Mouse (Mus musculus) limb, embryonic 13.5 days (tissue): Measurements from ENCODE around the gene Ccdc63. TPM values are rescaled to one million over a fixed set of nuclear protein-coding genes. Genes with fewer than 3 reads are reported as not detected.
"Not testable (repeated sequence)": the region's sequence is repeated elsewhere in the genome, so short reads cannot be mapped to it uniquely, and the experiment has no call there.

Experiments used
- ATAC-seq: fragments of 200-750 bp; cut with Nextera tagmentation; 2 replicates; pipeline ENCODE4 v1.8.0; 2017; ENCODE audit warnings: low read depth, moderate number of reproducible peaks, moderate TSS enrichment; ENCODE audit not compliant: low FRiP score
- H3K27ac ChIP-seq: fragments of 300-500 bp; sonication (generic); 2 replicates; pipeline ENCODE4 v1.5.1; 2015; ENCODE audit warnings: inconsistent platforms, mild to moderate bottlenecking, moderate library complexity
- H3K27me3 ChIP-seq: fragments of 300-500 bp; sonication (generic); 2 replicates; pipeline ENCODE4 v1.6.1; 2015; ENCODE audit warnings: mild to moderate bottlenecking, inconsistent platforms
- H3K36me3 ChIP-seq: fragments of 300-500 bp; sonication (generic); 2 replicates; pipeline ENCODE4 v1.6.1; 2015; ENCODE audit warnings: inconsistent platforms, mild to moderate bottlenecking, moderate library complexity
- H3K4me1 ChIP-seq: fragments of 300-500 bp; sonication (generic); 2 replicates; pipeline ENCODE4 v1.6.1; 2015; ENCODE audit warnings: inconsistent platforms
- H3K4me2 ChIP-seq: fragments of 300-500 bp; sonication (generic); replicated peaks from 2 replicates; pipeline ENCODE4 v1.6.1; 2015; ENCODE audit warnings: inconsistent platforms, mild to moderate bottlenecking, moderate library complexity
- H3K4me3 ChIP-seq: fragments of 300-500 bp; sonication (generic); 2 replicates; pipeline ENCODE4 v1.5.1; 2015; ENCODE audit warnings: moderate library complexity, mild to moderate bottlenecking, inconsistent platforms
- H3K9ac ChIP-seq: fragments of 300-500 bp; sonication (generic); 2 replicates; pipeline ENCODE4 v1.6.1; 2015; ENCODE audit warnings: mild to moderate bottlenecking, inconsistent platforms
- H3K9me3 ChIP-seq: fragments of 300-500 bp; sonication (generic); 2 replicates; pipeline ENCODE4 v1.6.1; 2016; ENCODE audit warnings: inconsistent platforms
- WGBS: fragments of 180-500 bp; shearing (Covaris S2); methylation state at CpG from one replicate; pipeline ENCODE4 v1.1.7; 2015; 5-methylcytosine and 5-hydroxymethylcytosine counted together
- polyA plus RNA-seq: library from polyadenylated mRNA; unstranded; fragments of >200 nt; fragmentation: Nextera tagmentation; extraction: Ambion mirVana; gene quantifications from 2 replicates; pipeline ENCODE4 v1.2.1, GENCODE M21; 2015

Gene Ccdc63
- polyA plus RNA-seq, 1 experiment from 2014 or later: not detected

GRCm38 (mm10) chr5:122146056-122146580 is 5.5 kb upstream of the Ccdc63 start:
- ATAC-seq: peak; percentile 64
- peak overlapping the region; percentile 54 for H3K4me2 ChIP-seq
- H3K4me3 ChIP-seq: peak overlapping the region; percentile 12; the same call in 1 of the 2 replicates
- no peaks in the 10 kb centered on the region; the same call in 1 of the 2 replicates for H3K9me3 ChIP-seq
- H3K27ac ChIP-seq: peak overlapping the region; percentile 87
- H3K9ac ChIP-seq: peak overlapping the region; percentile 45
- 10% methylated on average over 10 of the region's 10 CpGs for WGBS
- H3K4me1 ChIP-seq: peaks cover 14% of the 10 kb centered on the region
- no peaks in the 10 kb centered on the region for H3K27me3 ChIP-seq
- no peaks in the 10 kb centered on the region for H3K36me3 ChIP-seq

GRCm38 (mm10) chr5:122145381-122146055 is 4.9 kb upstream of the Ccdc63 start:
- 44% methylated on average over 15 of the region's 15 CpGs for WGBS
- Histone ChIP-seq H3K4me2 (peak overlapping the region; percentile 54), H3K4me1 (peaks cover 14% of the 10 kb centered on the region), H3K9ac (no peak overlapping the region), H3K27me3 (no peaks in the 10 kb centered on the region), H3K27ac (peak overlapping the region; percentile 87), H3K9me3 (no peaks in the 10 kb centered on the region; the same call in 1 of the 2 replicates), H3K36me3 (no peaks in the 10 kb centered on the region), H3K4me3 (peak overlapping the region; percentile 20)
- ATAC-seq: peak; percentile 59

DNA sequence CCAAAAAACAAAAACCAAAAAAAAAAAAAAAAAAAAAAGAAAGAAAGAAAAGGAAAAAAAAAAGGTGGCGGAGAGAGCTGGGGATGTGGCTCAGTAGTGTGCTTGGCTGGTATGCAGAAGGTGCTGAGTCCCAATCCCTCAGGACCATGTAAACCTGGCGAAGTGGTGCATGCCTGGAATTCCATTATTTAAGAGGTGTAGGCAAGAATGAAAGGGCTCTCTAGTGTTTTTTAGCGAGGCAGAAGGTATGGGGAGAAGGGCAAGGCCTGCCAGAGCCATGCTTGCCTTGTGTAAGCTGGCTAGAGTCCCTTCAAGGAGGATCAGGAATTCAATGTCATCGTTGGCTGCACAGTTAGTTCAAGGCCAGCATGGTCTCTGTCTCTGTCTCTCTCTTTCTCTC is 4.2 kb upstream of the Ccdc63 start:
- peaks cover 14% of the 10 kb centered on the region for H3K4me1 ChIP-seq
- no peaks in the 10 kb centered on the region for H3K27me3 ChIP-seq
- H3K4me3 ChIP-seq: no peak overlapping the region
- no peaks in the 10 kb centered on the region; the same call in 1 of the 2 replicates for H3K9me3 ChIP-seq
- no peak overlapping the region for H3K9ac ChIP-seq
- no peak overlapping the region; the same call in 1 of the 2 replicates for H3K27ac ChIP-seq
- no peak overlapping the region for H3K4me2 ChIP-seq
- WGBS: 78% methylated on average over 4 of the region's 4 CpGs
- no peak for ATAC-seq
- H3K36me3 ChIP-seq: no peaks in the 10 kb centered on the region

DNA sequence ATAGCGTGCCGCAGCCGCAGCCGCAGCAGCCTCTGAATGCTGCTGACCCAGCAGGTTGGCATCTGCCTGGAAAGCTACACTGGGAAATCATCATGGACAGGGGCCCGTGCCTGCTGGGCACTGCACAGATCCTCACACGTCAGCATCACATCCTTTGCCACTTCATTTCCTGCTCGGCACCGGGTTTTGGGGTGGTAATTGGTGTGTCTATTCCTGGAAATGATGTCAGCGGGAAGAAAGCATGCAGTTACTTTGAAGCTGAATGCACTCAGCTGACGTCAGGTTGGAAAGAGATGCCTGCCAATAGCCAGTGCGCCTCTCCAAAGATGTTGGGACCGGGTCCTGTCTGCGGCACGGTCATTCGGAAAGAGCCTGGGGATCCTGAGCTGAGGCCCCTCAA is 2.9 kb upstream of the Ccdc63 start:
- 81% methylated on average over 15 of the region's 15 CpGs for WGBS
- ATAC-seq: no peak
- H3K9ac ChIP-seq: no peak overlapping the region
- H3K36me3 ChIP-seq: no peaks in the 10 kb centered on the region
- no peaks in the 10 kb centered on the region; the same call in 1 of the 2 replicates for H3K9me3 ChIP-seq
- no peak overlapping the region for H3K4me3 ChIP-seq
- H3K27me3 ChIP-seq: no peaks in the 10 kb centered on the region
- no peak overlapping the region for H3K27ac ChIP-seq
- peaks cover 14% of the 10 kb centered on the region for H3K4me1 ChIP-seq
- H3K4me2 ChIP-seq: no peak overlapping the region

- H3K9ac ChIP-seq: no peak overlapping the region
- H3K4me3 ChIP-seq: no peak overlapping the region
- H3K27me3 ChIP-seq: no peaks in the 10 kb centered on the region
- no peak for ATAC-seq
- H3K36me3 ChIP-seq: no peaks in the 10 kb centered on the region
- peaks cover 14% of the 10 kb centered on the region for H3K4me1 ChIP-seq
- no peak overlapping the region for H3K4me2 ChIP-seq
- no peak overlapping the region for H3K27ac ChIP-seq
- H3K9me3 ChIP-seq: no peaks in the 10 kb centered on the region; the same call in 1 of the 2 replicates
- 61% methylated on average over 8 of the region's 8 CpGs for WGBS
Observed at GRCm38 (mm10) chr5:122142230-122142992, 1.8 kb upstream of the Ccdc63 start.

DNA sequence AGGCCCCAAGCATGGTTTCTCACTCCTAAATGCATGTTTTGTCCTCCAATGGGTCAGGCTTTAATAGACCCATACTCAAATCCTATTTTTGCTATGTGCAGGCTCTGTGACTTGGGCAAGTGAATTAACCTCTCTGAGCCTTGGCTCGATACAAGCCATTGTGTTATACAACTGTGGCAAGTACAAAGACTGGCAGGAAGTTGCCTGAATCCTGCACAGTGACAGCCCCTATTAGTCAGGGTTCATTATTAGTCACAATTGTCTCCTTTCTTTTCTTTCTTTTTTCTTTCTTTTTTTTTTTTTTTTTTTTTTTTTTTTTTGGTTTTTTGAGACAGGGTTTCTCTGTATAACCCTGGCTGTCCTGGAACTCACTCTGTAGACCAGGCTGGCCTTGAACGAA is 852 bp downstream of the Ccdc63 start:
- H3K36me3 ChIP-seq, ATAC-seq, H3K9me3 ChIP-seq, H3K4me1 ChIP-seq, H3K4me2 ChIP-seq, H3K27ac ChIP-seq, H3K9ac ChIP-seq, H3K4me3 ChIP-seq, H3K27me3 ChIP-seq: not testable (repeated sequence)
- 71% methylated on average over 2 of the region's 2 CpGs for WGBS

DNA sequence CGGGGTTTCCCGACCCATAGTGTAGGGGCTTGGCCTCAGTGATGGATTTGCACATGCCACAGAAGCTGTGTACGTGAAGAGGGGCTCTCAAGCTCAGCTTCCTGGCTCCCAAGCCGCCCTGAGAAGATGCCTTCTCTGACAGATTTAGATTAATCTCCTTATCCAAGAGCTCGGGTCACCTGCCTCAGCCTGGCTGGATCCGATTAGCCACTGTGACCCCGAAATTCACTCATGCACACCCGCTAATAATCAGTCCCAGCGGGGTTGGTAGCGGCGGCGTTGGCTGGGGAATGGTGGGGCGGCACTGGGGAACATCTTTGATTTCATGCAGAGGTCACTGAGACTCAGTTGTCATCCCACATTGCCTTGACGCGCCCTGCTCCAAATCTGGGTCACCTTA is 1.8 kb downstream of the Ccdc63 start:
- ATAC-seq: no peak
- Histone ChIP-seq H3K4me3 (no peak overlapping the region), H3K4me1 (no peaks in the 10 kb centered on the region), H3K27me3 (no peaks in the 10 kb centered on the region; the same call in 1 of the 2 replicates), H3K9ac (no peak overlapping the region), H3K4me2 (no peak overlapping the region), H3K27ac (no peak overlapping the region), H3K36me3 (no peaks in the 10 kb centered on the region), H3K9me3 (no peaks in the 10 kb centered on the region)
- WGBS: 75% methylated on average over 15 of the region's 15 CpGs

DNA sequence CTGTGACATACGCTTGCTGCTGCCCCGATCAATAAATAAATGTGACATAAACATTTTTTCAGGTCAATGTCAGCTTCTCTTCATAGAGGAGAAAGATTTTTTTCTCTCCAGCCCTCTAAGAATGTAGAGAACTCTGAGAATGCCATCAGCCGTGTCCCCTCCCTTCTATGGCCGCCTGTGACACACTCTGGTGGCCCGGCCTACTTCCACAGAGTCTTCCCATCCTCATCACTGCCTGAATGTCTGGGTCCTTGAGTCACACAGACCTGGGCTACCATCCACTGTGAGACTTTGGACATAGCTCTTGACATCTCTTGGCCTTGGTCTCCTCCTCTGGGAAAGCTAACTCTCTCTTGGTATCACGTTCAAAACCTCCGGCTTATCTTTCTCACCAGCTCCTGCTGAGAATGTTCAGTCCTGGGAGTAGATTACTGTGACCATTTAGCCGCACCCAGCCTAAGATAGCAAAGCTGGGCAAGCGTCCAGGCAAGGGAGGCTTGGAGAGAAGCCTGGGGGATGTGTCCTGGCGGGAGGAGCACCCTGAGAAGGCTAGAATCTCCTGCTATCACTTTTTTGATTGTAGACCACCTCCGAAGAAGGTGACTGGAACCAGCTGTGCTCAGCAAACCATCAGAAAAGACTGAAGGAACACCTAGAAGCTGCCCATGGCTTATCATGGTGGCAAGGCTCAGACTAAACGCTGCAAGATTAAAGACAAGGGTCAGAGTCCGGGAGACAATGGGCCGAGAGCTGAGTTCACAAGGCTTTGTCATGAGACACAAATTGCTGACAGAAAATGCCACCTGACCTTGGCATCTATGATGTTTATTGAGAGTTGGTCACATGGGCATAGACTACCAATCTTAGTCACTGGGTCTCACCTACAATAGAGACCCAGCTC is 3.9 kb downstream of the Ccdc63 start:
- 83% methylated on average over 14 of the region's 14 CpGs for WGBS
- ATAC-seq: no peak
- Histone ChIP-seq H3K27me3 (peaks cover 7% of the 10 kb centered on the region; the same call in 1 of the 2 replicates), H3K4me2 (no peak overlapping the region), H3K9ac (no peak overlapping the region), H3K4me1 (peaks cover 5% of the 10 kb centered on the region), H3K9me3 (no peaks in the 10 kb centered on the region), H3K4me3 (no peak overlapping the region), H3K36me3 (no peaks in the 10 kb centered on the region), H3K27ac (no peak overlapping the region)

GRCm38 (mm10) chr5:122135290-122135882 is 5.2 kb downstream of the Ccdc63 start:
- Histone ChIP-seq H3K9ac (no peak overlapping the region), H3K36me3 (no peaks in the 10 kb centered on the region), H3K27ac (no peak overlapping the region; the same call in 1 of the 2 replicates), H3K27me3 (peaks cover 7% of the 10 kb centered on the region; the same call in 1 of the 2 replicates), H3K4me3 (no peak overlapping the region), H3K4me2 (no peak overlapping the region), H3K9me3 (no peaks in the 10 kb centered on the region), H3K4me1 (peaks cover 12% of the 10 kb centered on the region)
- no peak for ATAC-seq
- 70% methylated on average over 3 of the region's 3 CpGs for WGBS

DNA sequence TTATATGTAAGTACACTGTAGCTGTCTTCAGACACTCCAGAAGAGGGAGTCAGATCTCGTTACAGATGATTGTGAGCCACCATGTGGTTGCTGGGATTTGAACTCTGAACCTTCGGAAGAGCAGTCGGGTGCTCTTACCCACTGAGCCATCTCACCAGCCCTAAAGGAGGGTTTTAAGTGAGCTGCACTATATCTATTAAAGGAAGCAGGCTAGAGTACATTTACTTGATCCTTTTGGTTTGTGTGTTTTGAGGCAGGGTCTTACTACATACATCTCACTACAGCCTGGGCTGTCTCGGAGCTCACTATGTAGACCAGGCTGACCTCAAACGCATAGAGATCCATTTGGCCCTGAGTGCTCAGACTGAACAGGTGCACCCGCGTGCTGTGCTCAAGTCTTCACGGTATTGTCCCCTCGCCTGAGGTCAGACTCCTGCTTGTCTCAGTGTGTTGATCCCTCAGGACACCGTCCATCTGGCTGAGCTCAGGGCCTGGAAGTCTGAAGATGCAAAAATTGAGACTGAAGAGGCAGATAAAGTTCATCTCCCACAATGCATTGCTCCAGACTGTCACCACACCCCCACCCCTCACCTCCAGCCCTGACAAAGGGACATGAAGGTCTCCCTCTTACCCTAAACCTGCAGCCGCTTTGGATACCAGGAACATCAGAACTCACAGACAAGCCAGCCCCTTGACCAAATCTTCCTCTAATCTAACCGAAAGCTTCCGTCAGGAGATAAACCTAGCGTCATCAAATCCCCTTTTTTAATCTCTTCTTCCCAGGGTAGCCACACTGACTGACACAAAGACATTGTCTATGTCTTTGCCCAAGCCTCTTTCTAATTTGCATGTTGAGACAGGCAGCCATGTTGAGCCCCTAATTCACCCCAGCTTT is 6.0 kb downstream of the Ccdc63 start:
- H3K27me3 ChIP-seq: peaks cover 7% of the 10 kb centered on the region; the same call in 1 of the 2 replicates
- H3K9me3 ChIP-seq: no peaks in the 10 kb centered on the region
- WGBS: 87% methylated on average over 14 of the region's 14 CpGs
- ATAC-seq: no peak
- no peak overlapping the region for H3K4me2 ChIP-seq
- no peak overlapping the region for H3K4me3 ChIP-seq
- no peak overlapping the region for H3K27ac ChIP-seq
- peaks cover 12% of the 10 kb centered on the region for H3K4me1 ChIP-seq
- no peak overlapping the region for H3K9ac ChIP-seq
- H3K36me3 ChIP-seq: no peaks in the 10 kb centered on the region

GRCm38 (mm10) chr5:122133050-122133389 is 7.6 kb downstream of the Ccdc63 start:
- H3K9me3 ChIP-seq: no peaks in the 10 kb centered on the region
- no peaks in the 10 kb centered on the region for H3K36me3 ChIP-seq
- H3K27ac ChIP-seq: no peak overlapping the region
- 89% methylated on average over 9 of the region's 9 CpGs for WGBS
- no peak for ATAC-seq
- no peak overlapping the region for H3K9ac ChIP-seq
- H3K4me1 ChIP-seq: peaks cover 16% of the 10 kb centered on the region
- H3K4me2 ChIP-seq: no peak overlapping the region
- no peak overlapping the region for H3K4me3 ChIP-seq
- peaks cover 7% of the 10 kb centered on the region; the same call in 1 of the 2 replicates for H3K27me3 ChIP-seq
